8 mouse cellular contexts compared by ENCODE assay signal in the genomic region with DNA sequence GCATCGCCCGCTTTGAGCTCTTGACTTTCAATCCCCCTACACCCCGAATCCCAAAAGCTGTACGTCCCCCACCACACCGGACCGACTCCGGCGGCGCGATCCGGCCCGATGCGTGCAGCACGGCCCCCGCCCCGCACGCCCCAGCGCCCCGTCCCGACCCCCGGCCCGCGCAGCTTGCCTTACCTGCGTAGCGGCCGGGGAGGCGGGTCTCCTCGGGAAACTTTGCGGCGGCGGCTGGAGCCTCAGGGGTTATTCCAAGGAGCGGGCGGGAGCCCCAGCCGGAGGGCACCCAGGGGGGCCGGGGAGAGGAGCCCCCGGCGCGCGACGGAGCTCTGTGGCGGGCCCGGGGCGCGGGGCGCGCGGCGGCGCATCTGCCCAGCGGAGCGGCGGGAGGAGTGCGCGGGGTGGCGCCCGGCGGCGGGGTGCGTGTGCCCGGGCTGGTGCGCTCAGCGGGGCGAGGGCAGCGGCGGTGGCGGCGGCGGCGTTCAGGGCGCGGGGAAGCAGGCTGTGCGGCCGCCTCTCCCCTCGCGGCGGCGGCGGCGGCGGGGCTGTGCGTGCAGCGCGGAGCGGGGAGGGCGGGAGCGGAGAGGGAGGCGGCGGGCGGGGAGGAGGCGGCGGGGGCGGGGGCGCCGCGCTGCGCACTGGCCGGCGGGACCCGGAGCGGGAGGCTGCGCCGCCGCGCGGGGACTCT. TPM values are rescaled to one million over a fixed set of nuclear protein-coding genes. Genes with fewer than 3 reads are reported as not detected.
A peak's percentile ranks its signal among the peaks of the same experiment; 100 is the strongest.
DNase-seq lines count a peak whose midpoint lies in the region; ATAC-seq and TF ChIP-seq lines count a peak whose summit lies in the region.

No protein-coding gene starts in this region.

- no peak for TF ChIP-seq CTCF in layer of hippocampus, adult 2 months (conservative IDR thresholded peaks at IDR 0.05)

- 2% methylated on average over 39 of the region's 105 CpGs for WGBS in forebrain, embryonic 11.5 days
- under 1% methylated on average over 52 of the region's 105 CpGs for WGBS in limb, embryonic 11.5 days

- H3K4me2 ChIP-seq in forebrain, embryonic 11.5 days (ENCODE audit: low read depth, low read length, severe bottlenecking): peak overlapping the region; percentile 98
- H3K4me2 ChIP-seq in limb, embryonic 11.5 days (ENCODE audit: low read depth, severe bottlenecking): peak overlapping the region; percentile 100

- peak overlapping the region; percentile 77 for H3K9ac ChIP-seq in forebrain, embryonic 11.5 days (ENCODE audit: low read length)
- peak overlapping the region; percentile 67 for H3K9ac ChIP-seq in limb, embryonic 11.5 days (ENCODE audit: low read length)

- H3K9me3 ChIP-seq in forebrain, embryonic 11.5 days (ENCODE audit: control insufficient read depth, low read length): no peaks in the 10 kb centered on the region
- no peaks in the 10 kb centered on the region for H3K9me3 ChIP-seq in limb, embryonic 11.5 days (ENCODE audit: control insufficient read depth, low read length)

- H3K4me3 ChIP-seq in layer of hippocampus, adult 2 months: peak overlapping the region; percentile 70
- peak overlapping the region; percentile 73 for H3K4me3 ChIP-seq in forebrain, embryonic 11.5 days (ENCODE audit: low read depth, low read length)
- peak overlapping the region; percentile 57 for H3K4me3 ChIP-seq in limb, embryonic 11.5 days (ENCODE audit: low read depth, low read length)

- H3K27ac ChIP-seq in layer of hippocampus, adult 2 months: peak overlapping the region; percentile 83
- no peak overlapping the region for H3K27ac ChIP-seq in forebrain, embryonic 11.5 days (ENCODE audit: low read depth, low read length)
- no peak overlapping the region for H3K27ac ChIP-seq in limb, embryonic 11.5 days (replicated peaks; ENCODE audit: low read depth, low read length)

- peak; percentile 32; the same call in 1 of the 2 replicates for ATAC-seq in forebrain, embryonic 11.5 days (replicated peaks; ENCODE audit: low FRiP score)
- ATAC-seq in limb, embryonic 11.5 days (ENCODE audit: insufficient number of reproducible peaks, low FRiP score, low TSS enrichment, low read depth): no peak

- no peak for DNase-seq in layer of hippocampus, adult 2 months (ENCODE audit: low spot score in 2 of 2)
- DNase-seq in layer of hippocampus, adult 18-20 months (ENCODE audit: low spot score in 2 of 2): no peak
- peak; percentile 67 for DNase-seq in brain, adult 2 months (ENCODE audit: low read depth, low spot score)
- peak; percentile 78 for DNase-seq in forebrain, embryonic 11.5 days (ENCODE audit: low spot score)
- peak; percentile 55 for DNase-seq in limb, embryonic 11.5 days (ENCODE audit: low spot score)
- peak; percentile 57 for DNase-seq in retina, embryonic 14.5 days (ENCODE audit: low spot score)
- no peak for DNase-seq in urinary bladder, postnatal 14 days (ENCODE audit: low spot score)
- no peak for DNase-seq in spleen, postnatal 10 days (ENCODE audit: low spot score in 2 of 2)

- H3K36me3 ChIP-seq in forebrain, embryonic 11.5 days (ENCODE audit: control insufficient read depth, insufficient read depth, low read length): no peaks in the 10 kb centered on the region
- H3K36me3 ChIP-seq in limb, embryonic 11.5 days (ENCODE audit: control insufficient read depth, insufficient read depth, low read length): no peaks in the 10 kb centered on the region

- H3K4me1 ChIP-seq in forebrain, embryonic 11.5 days (replicated peaks; ENCODE audit: control insufficient read depth, insufficient read depth, low read length): peaks cover 19% of the 10 kb centered on the region
- H3K4me1 ChIP-seq in limb, embryonic 11.5 days (ENCODE audit: control insufficient read depth, insufficient read depth, low read length): peaks cover 21% of the 10 kb centered on the region

- H3K27me3 ChIP-seq in forebrain, embryonic 11.5 days (ENCODE audit: control insufficient read depth, insufficient read depth, low read length): peaks cover 40% of the 10 kb centered on the region
- H3K27me3 ChIP-seq in limb, embryonic 11.5 days (ENCODE audit: control insufficient read depth, insufficient read depth, low read length): peaks cover 65% of the 10 kb centered on the region

RNA-seq across cellular contexts. Expression of a gene that starts 40.5 kb away (rescaled TPM):
- total RNA-seq in layer of hippocampus, adult 2 months (2021): 100 to 1,000 TPM; 299 TPM
- 100 to 1,000 TPM; 306 to 307 TPM for total RNA-seq in layer of hippocampus, adult 18-20 months (2021)
- polyA plus RNA-seq in forebrain, embryonic 11.5 days (2014; fragmentation: Nextera tagmentation; extraction: Ambion mirVana): 238 and 256 TPM in 2 replicates
- polyA plus RNA-seq in limb, embryonic 11.5 days (2014; fragmentation: Nextera tagmentation; extraction: Ambion mirVana): 247 and 260 TPM in 2 replicates

RNA-seq across cellular contexts. Expression of a gene that starts 51.8 kb away (rescaled TPM):
- total RNA-seq in layer of hippocampus, adult 2 months (2021): 1,000 to 10,000 TPM in 1 of 2 experiments, 100 to 1,000 TPM in 1; 959 to 1,016 TPM
- total RNA-seq in layer of hippocampus, adult 18-20 months (2021): 1,000 to 10,000 TPM in 1 of 2 experiments, 100 to 1,000 TPM in 1; 974 to 1,030 TPM
- polyA plus RNA-seq in forebrain, embryonic 11.5 days (2014; fragmentation: Nextera tagmentation; extraction: Ambion mirVana): 678 and 706 TPM in 2 replicates
- polyA plus RNA-seq in limb, embryonic 11.5 days (2014; fragmentation: Nextera tagmentation; extraction: Ambion mirVana): 807 and 830 TPM in 2 replicates

Comparison
In these comparisons a context has a peak if more than half of its experiments do, and no peak if none do; other contexts are left out.
1. DNase-seq: peak in brain, adult 2 months (single experiment), forebrain, embryonic 11.5 days (single experiment), limb, embryonic 11.5 days (single experiment) and retina, embryonic 14.5 days (single experiment); none in layer of hippocampus, adult 2 months (0 of 2), layer of hippocampus, adult 18-20 months (0 of 2), urinary bladder, postnatal 14 days (single experiment) and spleen, postnatal 10 days (0 of 2).
2. Peak in every context shown above with its lines, with median percentiles within 50 percentile points of each other: H3K4me3 ChIP-seq.